Comparison of ENCODE assay signal across 8 mouse cellular contexts in the genomic region with DNA sequence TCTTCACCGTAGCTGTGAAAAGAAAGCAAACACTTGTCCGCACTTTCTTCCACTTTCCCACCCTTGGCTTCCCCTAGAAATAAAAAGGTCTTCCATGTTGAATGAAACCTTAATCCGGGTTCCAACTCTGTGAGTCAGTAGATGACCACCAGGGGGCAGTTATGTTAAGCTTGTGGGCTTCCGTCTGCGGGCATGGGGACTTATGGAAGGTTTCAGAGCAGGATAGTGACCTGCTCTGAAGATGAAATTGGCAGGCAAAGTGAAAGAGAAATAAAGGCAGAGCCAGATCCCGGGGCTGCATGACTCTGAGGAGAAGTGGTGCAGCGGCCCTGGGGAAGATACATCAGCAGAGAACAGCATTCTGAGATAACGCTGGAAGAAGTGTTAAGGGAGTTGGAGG.
DNase-seq lines count a peak whose midpoint lies in the region; ATAC-seq and TF ChIP-seq lines count a peak whose summit lies in the region.

No protein-coding gene starts in this region.

- no peaks in the 10 kb centered on the region for H3K9me3 ChIP-seq in limb, embryonic 11.5 days (ENCODE audit: control insufficient read depth, low read length)

- no peak for TF ChIP-seq POLR2A in heart, adult 2 months (IDR thresholded peaks at IDR 0.05; ENCODE audit: insufficient read depth, low read depth, low read length)

- H3K79me2 ChIP-seq in heart, adult 2 months (replicated peaks; ENCODE audit: control insufficient read depth, insufficient read depth, low read length) = no peaks in the 10 kb centered on the region

- no peak overlapping the region for H3K4me2 ChIP-seq in limb, embryonic 11.5 days (ENCODE audit: low read depth, severe bottlenecking)

- no peak for ATAC-seq in limb, embryonic 11.5 days (ENCODE audit: insufficient number of reproducible peaks, low FRiP score, low TSS enrichment, low read depth)

- peak; percentile 54; the same call in 1 of the 2 replicates for TF ChIP-seq EP300 in heart, adult 2 months (IDR thresholded peaks at IDR 0.05; ENCODE audit: insufficient read depth, low read depth, low read length)

- no peaks in the 10 kb centered on the region for H3K36me3 ChIP-seq in heart, adult 2 months (ENCODE audit: control insufficient read depth, insufficient read depth, low read length)
- H3K36me3 ChIP-seq in limb, embryonic 11.5 days (ENCODE audit: control insufficient read depth, insufficient read depth, low read length) = no peaks in the 10 kb centered on the region

- no peak overlapping the region for H3K27ac ChIP-seq in heart, adult 2 months
- no peak overlapping the region for H3K27ac ChIP-seq in limb, embryonic 11.5 days (replicated peaks; ENCODE audit: low read depth, low read length)

- no peaks in the 10 kb centered on the region for H3K27me3 ChIP-seq in heart, adult 2 months (ENCODE audit: control insufficient read depth, insufficient read depth, low read length)
- no peaks in the 10 kb centered on the region for H3K27me3 ChIP-seq in limb, embryonic 11.5 days (ENCODE audit: control insufficient read depth, insufficient read depth, low read length)

- intact Hi-C loops in heart, adult 2 months (cut with DNase I) = loop anchor here (1.0 to 10.0 kb wide), 6 partner anchors 83 to 527 kb away; no protein-coding TSS in a partner anchor

- WGBS in heart, adult 2 months = 19% methylated on average over 8 of the region's 8 CpGs
- 26% methylated on average over 8 of the region's 8 CpGs for WGBS in limb, embryonic 11.5 days

- no peak overlapping the region; the same call in 1 of the 2 replicates for H3K9ac ChIP-seq in heart, adult 2 months (ENCODE audit: low read depth, low read length)
- no peak overlapping the region for H3K9ac ChIP-seq in limb, embryonic 11.5 days (ENCODE audit: low read length)

- DNase-seq in 3134 (ENCODE audit: extremely low read depth, insufficient read length, low spot score) = peak; percentile 17
- DNase-seq in adrenal gland, adult 8-10 months = peak; percentile 54
- DNase-seq in embryo, embryonic 9.5 days (ENCODE audit: extremely low spot score) = peak; percentile 86
- DNase-seq in heart, adult 2 months = peak; percentile 65 to 69
- peak; percentile 56 to 74 for DNase-seq in kidney, adult 8-10 months
- peak; percentile 87 for DNase-seq in limb, embryonic 11.5 days (ENCODE audit: low spot score)
- DNase-seq in natural killer cell, adult 2 months (ENCODE audit: low spot score in 2 of 2) = peak; percentile 50 to 57
- peak; percentile 39 for DNase-seq in telencephalon, adult 2 months (ENCODE audit: low read depth, low spot score)

- no peaks in the 10 kb centered on the region for H3K4me1 ChIP-seq in heart, adult 2 months (ENCODE audit: control insufficient read depth, insufficient read depth, low read length)
- H3K4me1 ChIP-seq in limb, embryonic 11.5 days (ENCODE audit: control insufficient read depth, insufficient read depth, low read length) = no peaks in the 10 kb centered on the region

- peak; percentile 92 for TF ChIP-seq CTCF in heart, adult 2 months (IDR thresholded peaks at IDR 0.05)

- no peak overlapping the region for H3K4me3 ChIP-seq in heart, adult 2 months
- H3K4me3 ChIP-seq in limb, embryonic 11.5 days (ENCODE audit: low read depth, low read length) = no peak overlapping the region

Comparison
In these comparisons a context has a peak if more than half of its experiments do, and no peak if none do; other contexts are left out.
1. DNase-seq: peak in every context shown above with its lines; median percentile 87 in limb, embryonic 11.5 days; 86 in embryo, embryonic 9.5 days; 67 in heart, adult 2 months; 65 in kidney, adult 8-10 months; 54 in adrenal gland, adult 8-10 months; 54 in natural killer cell, adult 2 months; 39 in telencephalon, adult 2 months; 17 in 3134.